45 mouse cellular contexts compared by ENCODE assay signal in the genomic region with DNA sequence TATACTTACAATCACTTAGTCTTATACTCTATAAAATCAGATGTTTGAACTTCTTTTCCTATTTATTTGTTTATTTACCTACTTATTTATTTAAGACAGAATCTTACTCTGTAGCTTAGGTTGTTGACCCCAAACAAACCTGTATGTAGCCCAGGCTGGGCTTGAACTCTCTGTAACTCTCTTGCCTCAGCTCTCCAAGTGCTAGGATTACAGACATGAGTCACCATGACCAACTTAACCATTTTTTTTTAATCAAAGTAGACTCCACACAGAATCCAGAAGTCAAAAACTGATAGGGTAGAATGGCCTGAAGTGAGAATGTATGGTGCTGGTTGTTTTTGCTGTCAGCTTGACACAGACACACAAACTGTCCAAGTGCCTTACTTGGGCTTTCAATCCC. TPM values are rescaled to one million over a fixed set of nuclear protein-coding genes. Genes with fewer than 3 reads are reported as not detected.
"Had no signal": no experiment of that assay in that cellular context is flagged by ENCODE, and none has a peak within 500 bp of the region (broad histone marks: within the 10 kb centered on the region; RNA-seq: fewer than 3 reads in every experiment).

No protein-coding gene starts in this region.

- H3K4me1 ChIP-seq: limb, embryonic 10.5 days; limb, embryonic 12.5 days; limb, embryonic 13.5 days; limb, embryonic 15.5 days; midbrain, embryonic 10.5 days; midbrain, embryonic 12.5 days; midbrain, embryonic 13.5 days; midbrain, embryonic 15.5 days; neural tube, embryonic 12.5 days; neural tube, embryonic 13.5 days had no signal

- H3K36me3 ChIP-seq: limb, embryonic 10.5 days; limb, embryonic 12.5 days; limb, embryonic 13.5 days; limb, embryonic 15.5 days; liver, embryonic 12.5 days; liver, embryonic 13.5 days; liver, embryonic 15.5 days; lung, embryonic 15.5 days; midbrain, embryonic 10.5 days; midbrain, embryonic 12.5 days; midbrain, embryonic 13.5 days; midbrain, embryonic 15.5 days; neural tube, embryonic 12.5 days; neural tube, embryonic 13.5 days had no signal

- H3K27ac ChIP-seq: limb, embryonic 10.5 days; limb, embryonic 12.5 days; limb, embryonic 13.5 days; limb, embryonic 15.5 days; liver, embryonic 12.5 days; liver, embryonic 13.5 days; liver, embryonic 14.5 days; liver, embryonic 15.5 days; lung, embryonic 15.5 days; macrophage; midbrain, embryonic 10.5 days; midbrain, embryonic 12.5 days; midbrain, embryonic 13.5 days; midbrain, embryonic 15.5 days; neural tube, embryonic 12.5 days; neural tube, embryonic 13.5 days had no signal

- H3K9me3 ChIP-seq: limb, embryonic 10.5 days; limb, embryonic 12.5 days; limb, embryonic 13.5 days; limb, embryonic 15.5 days; liver, embryonic 12.5 days; liver, embryonic 13.5 days; liver, embryonic 15.5 days; lung, embryonic 15.5 days; megakaryocyte, embryonic 14.5 days; midbrain, embryonic 10.5 days; midbrain, embryonic 12.5 days; midbrain, embryonic 13.5 days; midbrain, embryonic 15.5 days; neural tube, embryonic 12.5 days; neural tube, embryonic 13.5 days had no signal

- H3K9ac ChIP-seq: limb, embryonic 12.5 days; limb, embryonic 13.5 days; limb, embryonic 15.5 days; liver, embryonic 12.5 days; liver, embryonic 13.5 days; liver, embryonic 14.5 days; liver, embryonic 15.5 days; liver, postnatal 0 days; lung, embryonic 14.5 days; lung, embryonic 15.5 days; midbrain, embryonic 12.5 days; midbrain, embryonic 13.5 days; midbrain, embryonic 15.5 days; neural tube, embryonic 12.5 days; neural tube, embryonic 13.5 days had no signal

- DNase-seq: left cerebral cortex, postnatal 4 days; liver; liver, embryonic 13.5 days; liver, postnatal 0 days; lung, adult 18-20 months; lung, adult 2 months; lung, embryonic 14.5 days; lung, postnatal 14 days; lung, postnatal 36 days; lung, postnatal 4 days; midbrain, embryonic 14.5 days had no signal

- H3K27me3 ChIP-seq: limb, embryonic 12.5 days; limb, embryonic 13.5 days; limb, embryonic 15.5 days; liver, embryonic 15.5 days; lung, embryonic 15.5 days; midbrain, embryonic 12.5 days; midbrain, embryonic 13.5 days; midbrain, embryonic 15.5 days; neural tube, embryonic 12.5 days; neural tube, embryonic 13.5 days had no signal

- H3K4me3 ChIP-seq: limb, embryonic 10.5 days; limb, embryonic 12.5 days; limb, embryonic 13.5 days; limb, embryonic 15.5 days; liver, embryonic 12.5 days; liver, embryonic 13.5 days; liver, embryonic 15.5 days; lung, embryonic 15.5 days; megakaryocyte, embryonic 14.5 days; midbrain, embryonic 10.5 days; midbrain, embryonic 12.5 days; midbrain, embryonic 13.5 days; midbrain, embryonic 15.5 days; myocyte; neural tube, embryonic 12.5 days; neural tube, embryonic 13.5 days had no signal

RNA-seq across cellular contexts. Expression of gene Slc51b, which starts 7.6 kb away (rescaled TPM):
- total RNA-seq: left cerebral cortex, postnatal 10 days; left cerebral cortex, postnatal 14 days; left cerebral cortex, postnatal 25 days; left cerebral cortex, postnatal 36 days; left cerebral cortex, postnatal 4 days; megakaryocyte progenitor cell, adult 5-6 weeks; megakaryocyte, adult 5-6 weeks; megakaryocyte-erythroid progenitor cell, adult 5-6 weeks; midbrain, postnatal 0 days; monocyte, adult 5-6 weeks had no signal
- polyA plus RNA-seq: limb, embryonic 10.5 days; limb, embryonic 11.5 days; limb, embryonic 12.5 days; limb, embryonic 13.5 days; limb, embryonic 14.5 days; limb, embryonic 15.5 days; liver, embryonic 11.5 days; liver, embryonic 12.5 days; liver, embryonic 13.5 days; liver, embryonic 15.5 days; lung, adult 2 months; lung, embryonic 14.5 days; lung, embryonic 15.5 days; lung, embryonic 16.5 days; lung, postnatal 0 days; macrophage; midbrain, embryonic 10.5 days; midbrain, embryonic 11.5 days; midbrain, embryonic 12.5 days; midbrain, embryonic 13.5 days; midbrain, embryonic 14.5 days; midbrain, embryonic 15.5 days; midbrain, embryonic 16.5 days; midbrain, postnatal 0 days; myocyte; neural tube, embryonic 11.5 days; neural tube, embryonic 12.5 days; neural tube, embryonic 13.5 days had no signal

RNA-seq across cellular contexts. Expression of gene Rasl12, which starts 32.1 kb away (rescaled TPM):
- total RNA-seq: megakaryocyte progenitor cell, adult 5-6 weeks; megakaryocyte-erythroid progenitor cell, adult 5-6 weeks had no signal
- polyA plus RNA-seq: macrophage had no signal

RNA-seq across cellular contexts. Expression of gene Kbtbd13, which starts 38.9 kb away (rescaled TPM):
- total RNA-seq: megakaryocyte, adult 5-6 weeks; megakaryocyte-erythroid progenitor cell, adult 5-6 weeks; monocyte, adult 5-6 weeks had no signal
- polyA plus RNA-seq: macrophage had no signal
